Mouse (Mus musculus): ENCODE results near the gene Tmod4. TPM values are rescaled to one million over a fixed set of nuclear protein-coding genes. Genes with fewer than 3 reads are reported as not detected.

Gene Tmod4
- polyA plus RNA-seq, 1 experiment from 2014 or later, result 1.4 TPM

- 48% methylated on average over 5 of the region's 5 CpGs for WGBS
- Histone ChIP-seq H3K27me3 (replicated peaks; ENCODE audit: low read depth, poor library complexity, severe bottlenecking) (peaks cover 66% of the 10 kb centered on the region), H3K4me1 (peaks cover 44% of the 10 kb centered on the region), H3K36me3 (replicated peaks) (peaks cover 55% of the 10 kb centered on the region), H3K27ac (replicated peaks) (no peak overlapping the region), H3K9me3 (no peaks in the 10 kb centered on the region), H3K4me3 (no peak overlapping the region)
- no peak for DNase-seq (ENCODE audit: low spot score)
These were observed 39.9 kb downstream of the Tmod4 start for GRCm38 (mm10) chr3:95164256-95164550.

- Histone ChIP-seq H3K27me3 (replicated peaks; ENCODE audit: low read depth, poor library complexity, severe bottlenecking) (peaks cover 66% of the 10 kb centered on the region), H3K9me3 (no peaks in the 10 kb centered on the region), H3K27ac (replicated peaks) (no peak overlapping the region), H3K36me3 (replicated peaks) (peaks cover 62% of the 10 kb centered on the region), H3K4me3 (no peak overlapping the region), H3K4me1 (peaks cover 39% of the 10 kb centered on the region)
- 84% methylated on average over 5 of the region's 5 CpGs for WGBS
- no peak for DNase-seq (ENCODE audit: low spot score)
These were observed 40.6 kb downstream of the Tmod4 start for GRCm38 (mm10) chr3:95164840-95165239.

GRCm38 (mm10) chr3:95169996-95170395, 45.7 kb downstream of the Tmod4 start:
- H3K9me3 ChIP-seq, result no peaks in the 10 kb centered on the region
- peaks cover 21% of the 10 kb centered on the region for H3K4me1 ChIP-seq
- no peak for DNase-seq (ENCODE audit: low spot score)
- 88% methylated on average over 10 of the region's 10 CpGs for WGBS
- H3K36me3 ChIP-seq (replicated peaks), result peaks cover 82% of the 10 kb centered on the region
- H3K27ac ChIP-seq (replicated peaks), result no peak overlapping the region
- no peak overlapping the region for H3K4me3 ChIP-seq
- H3K27me3 ChIP-seq (replicated peaks; ENCODE audit: low read depth, poor library complexity, severe bottlenecking), result peaks cover 81% of the 10 kb centered on the region

GRCm38 (mm10) chr3:95171105-95171504, 46.8 kb downstream of the Tmod4 start:
- WGBS, result 82% methylated on average over 6 of the region's 6 CpGs
- peaks cover 70% of the 10 kb centered on the region for H3K36me3 ChIP-seq (replicated peaks)

GRCm38 (mm10) chr3:95172526-95173255, 48.4 kb downstream of the Tmod4 start:
- 11% methylated on average over 84 of the region's 84 CpGs for WGBS
- H3K36me3 ChIP-seq (replicated peaks), result peaks cover 55% of the 10 kb centered on the region

More at GRCm38 (mm10) chr3:95171105-95171504, 46.8 kb downstream of the Tmod4 start:
- peaks cover 21% of the 10 kb centered on the region for H3K4me1 ChIP-seq
- peaks cover 89% of the 10 kb centered on the region for H3K27me3 ChIP-seq (replicated peaks; ENCODE audit: low read depth, poor library complexity, severe bottlenecking)
- no peaks in the 10 kb centered on the region for H3K9me3 ChIP-seq
- no peak overlapping the region for H3K4me3 ChIP-seq
- DNase-seq (ENCODE audit: low spot score), result no peak
- H3K27ac ChIP-seq (replicated peaks), result no peak overlapping the region

GRCm38 (mm10) chr3:95173256-95173949, 49.1 kb downstream of the Tmod4 start:
- Histone ChIP-seq H3K27me3 (replicated peaks; ENCODE audit: low read depth, poor library complexity, severe bottlenecking) (peaks cover 74% of the 10 kb centered on the region), H3K9me3 (no peaks in the 10 kb centered on the region), H3K27ac (replicated peaks) (no peak overlapping the region), H3K4me1 (peaks cover 26% of the 10 kb centered on the region), H3K36me3 (replicated peaks) (peaks cover 47% of the 10 kb centered on the region), H3K4me3 (peak overlapping the region; percentile 51)
- DNase-seq (ENCODE audit: low spot score), result peak; percentile 57
- 3% methylated on average over 58 of the region's 58 CpGs for WGBS

More at GRCm38 (mm10) chr3:95172526-95173255, 48.4 kb downstream of the Tmod4 start:
- H3K27ac ChIP-seq (replicated peaks), result no peak overlapping the region
- peaks cover 26% of the 10 kb centered on the region for H3K4me1 ChIP-seq
- peaks cover 79% of the 10 kb centered on the region for H3K27me3 ChIP-seq (replicated peaks; ENCODE audit: low read depth, poor library complexity, severe bottlenecking)
- peak; percentile 46 for DNase-seq (ENCODE audit: low spot score)
- peak overlapping the region; percentile 51 for H3K4me3 ChIP-seq
- H3K9me3 ChIP-seq, result no peaks in the 10 kb centered on the region

GRCm38 (mm10) chr3:95174011-95174592, 49.8 kb downstream of the Tmod4 start:
- peak; percentile 86 for DNase-seq (ENCODE audit: low spot score)
- H3K27me3 ChIP-seq (replicated peaks; ENCODE audit: low read depth, poor library complexity, severe bottlenecking), result peaks cover 67% of the 10 kb centered on the region
- no peak overlapping the region for H3K27ac ChIP-seq (replicated peaks)
- no peaks in the 10 kb centered on the region for H3K9me3 ChIP-seq
- peaks cover 26% of the 10 kb centered on the region for H3K4me1 ChIP-seq
- 2% methylated on average over 16 of the region's 16 CpGs for WGBS
- peaks cover 40% of the 10 kb centered on the region for H3K36me3 ChIP-seq (replicated peaks)
- peak overlapping the region; percentile 51 for H3K4me3 ChIP-seq

GRCm38 (mm10) chr3:95176500-95176899, 52.2 kb downstream of the Tmod4 start:
- peaks cover 20% of the 10 kb centered on the region for H3K36me3 ChIP-seq (replicated peaks)
- H3K4me1 ChIP-seq, result peaks cover 26% of the 10 kb centered on the region
- no peak overlapping the region for H3K27ac ChIP-seq (replicated peaks)
- no peaks in the 10 kb centered on the region for H3K9me3 ChIP-seq
- DNase-seq (ENCODE audit: low spot score), result no peak
- no peak overlapping the region for H3K4me3 ChIP-seq
- WGBS, result 58% methylated on average over 3 of the region's 3 CpGs
- peaks cover 43% of the 10 kb centered on the region for H3K27me3 ChIP-seq (replicated peaks; ENCODE audit: low read depth, poor library complexity, severe bottlenecking)

- no peak overlapping the region for H3K4me3 ChIP-seq
- peaks cover 10% of the 10 kb centered on the region for H3K36me3 ChIP-seq (replicated peaks)
- no peaks in the 10 kb centered on the region for H3K9me3 ChIP-seq
- DNase-seq (ENCODE audit: low spot score), result no peak
- H3K27ac ChIP-seq (replicated peaks), result no peak overlapping the region
- peaks cover 32% of the 10 kb centered on the region for H3K27me3 ChIP-seq (replicated peaks; ENCODE audit: low read depth, poor library complexity, severe bottlenecking)
- 78% methylated on average over 6 of the region's 6 CpGs for WGBS
- peaks cover 21% of the 10 kb centered on the region for H3K4me1 ChIP-seq
These were observed 53.3 kb downstream of the Tmod4 start for GRCm38 (mm10) chr3:95177583-95177982.

Small RNA genes within 50 kb of the gene (microRNA-seq; reads per million reads assigned to microRNA genes)
- not detected for gene Mir8099-1

Other genes with a start within 250 kb of the Tmod4 start
- 336 and 337 TPM in 2 replicates for gene Psmb4, start 237.5 kb upstream of the Tmod4 start, polyA plus RNA-seq (2016; fragmentation: Nextera tagmentation; extraction: Ambion mirVana)
- gene Selenbp1, start 191.4 kb upstream of the Tmod4 start, polyA plus RNA-seq (2016; fragmentation: Nextera tagmentation; extraction: Ambion mirVana), result 6.4 and 7.7 TPM in 2 replicates
- gene Rfx5, start 170.4 kb upstream of the Tmod4 start, polyA plus RNA-seq (2016; fragmentation: Nextera tagmentation; extraction: Ambion mirVana), result 6.9 and 7.0 TPM in 2 replicates
- 23.8 and 24.4 TPM in 2 replicates for gene Pi4kb, start 149.7 kb upstream of the Tmod4 start, polyA plus RNA-seq (2016; fragmentation: Nextera tagmentation; extraction: Ambion mirVana)
- gene Zfp687, start 109.0 kb upstream of the Tmod4 start, polyA plus RNA-seq (2016; fragmentation: Nextera tagmentation; extraction: Ambion mirVana), result 34.9 and 36.9 TPM in 2 replicates
- gene Psmd4, start 81.9 kb upstream of the Tmod4 start, polyA plus RNA-seq (2016; fragmentation: Nextera tagmentation; extraction: Ambion mirVana), result 349 and 357 TPM in 2 replicates
- 18.0 and 21.3 TPM in 2 replicates for gene Pip5k1a, start 17.5 kb upstream of the Tmod4 start, polyA plus RNA-seq (2016; fragmentation: Nextera tagmentation; extraction: Ambion mirVana)
- gene Vps72, start 13.5 kb upstream of the Tmod4 start, polyA plus RNA-seq (2016; fragmentation: Nextera tagmentation; extraction: Ambion mirVana), result 288 and 295 TPM in 2 replicates
- 81.0 and 84.4 TPM in 2 replicates for gene Scnm1, start 9.5 kb downstream of the Tmod4 start, polyA plus RNA-seq (2016; fragmentation: Nextera tagmentation; extraction: Ambion mirVana)
- 14.0 and 14.5 TPM in 2 replicates for gene Lysmd1, start 9.6 kb downstream of the Tmod4 start, polyA plus RNA-seq (2016; fragmentation: Nextera tagmentation; extraction: Ambion mirVana)
- 0.98 and 2.8 TPM in 2 replicates for gene Tnfaip8l2, start 17.9 kb downstream of the Tmod4 start, polyA plus RNA-seq (2016; fragmentation: Nextera tagmentation; extraction: Ambion mirVana)
- gene Sema6c, start 36.0 kb downstream of the Tmod4 start, polyA plus RNA-seq (2016; fragmentation: Nextera tagmentation; extraction: Ambion mirVana), result 6.8 and 9.2 TPM in 2 replicates
- 12.0 and 12.5 TPM in 2 replicates for gene Gabpb2, start 93.4 kb downstream of the Tmod4 start, polyA plus RNA-seq (2016; fragmentation: Nextera tagmentation; extraction: Ambion mirVana)
- gene Cdc42se1, start 104.3 kb downstream of the Tmod4 start, polyA plus RNA-seq (2016; fragmentation: Nextera tagmentation; extraction: Ambion mirVana), result 91.1 and 91.2 TPM in 2 replicates
- gene Mllt11, start 107.7 kb downstream of the Tmod4 start, polyA plus RNA-seq (2016; fragmentation: Nextera tagmentation; extraction: Ambion mirVana), result 29.9 and 35.2 TPM in 2 replicates
- gene Gm128, start 117.1 kb downstream of the Tmod4 start, polyA plus RNA-seq (2016; fragmentation: Nextera tagmentation; extraction: Ambion mirVana), result 0.38 and 0.45 TPM in 2 replicates
- gene Bnipl, start 126.7 kb downstream of the Tmod4 start, polyA plus RNA-seq (2016; fragmentation: Nextera tagmentation; extraction: Ambion mirVana), result 0.99 and 2.0 TPM in 2 replicates
- gene Mindy1, start 156.9 kb downstream of the Tmod4 start, polyA plus RNA-seq (2016; fragmentation: Nextera tagmentation; extraction: Ambion mirVana), result 36.3 and 37.1 TPM in 2 replicates
- gene Prune1, start 157.6 kb downstream of the Tmod4 start, polyA plus RNA-seq (2016; fragmentation: Nextera tagmentation; extraction: Ambion mirVana), result 27.3 and 29.1 TPM in 2 replicates
- 1.3 and 1.4 TPM in 2 replicates for gene Anxa9, start 182.7 kb downstream of the Tmod4 start, polyA plus RNA-seq (2016; fragmentation: Nextera tagmentation; extraction: Ambion mirVana)
- gene Cers2, start 190.3 kb downstream of the Tmod4 start, polyA plus RNA-seq (2016; fragmentation: Nextera tagmentation; extraction: Ambion mirVana), result 125 TPM in 2 replicates
- gene Setdb1, start 232.7 kb downstream of the Tmod4 start, polyA plus RNA-seq (2016; fragmentation: Nextera tagmentation; extraction: Ambion mirVana), result 60.9 and 61.1 TPM in 2 replicates

Measured in embryonic facial prominence, embryonic 10.5 days (tissue).